Mouse (Mus musculus): ENCODE results near the gene Neb. TPM values are rescaled to one million over a fixed set of nuclear protein-coding genes. Genes with fewer than 3 reads are reported as not detected.

Neb gene
- polyA plus RNA-seq, 1 experiment from 2014 or later: 0.99 TPM

DNA sequence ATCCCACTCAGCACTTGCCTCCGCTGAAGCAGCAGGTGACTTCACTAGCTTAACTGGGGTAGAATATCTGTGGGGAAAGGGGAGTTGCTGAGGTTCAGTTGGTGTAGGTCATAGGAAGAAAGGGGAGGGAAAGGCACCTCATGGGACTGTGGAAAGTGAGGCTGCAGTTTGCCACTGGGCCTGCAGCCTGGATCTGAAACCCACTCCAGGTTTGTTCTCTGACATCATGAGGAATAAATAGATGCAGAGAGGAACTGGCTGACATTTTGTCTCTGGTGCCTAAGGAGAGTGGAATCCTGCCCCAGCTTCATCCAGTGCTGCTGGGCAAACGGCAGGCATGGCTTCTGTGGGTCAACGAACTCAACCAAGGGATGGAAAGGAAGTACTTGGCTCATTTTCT, 46.5 kb downstream of the Neb start:
- no peak overlapping the region for H3K9ac ChIP-seq (ENCODE audit: low read depth, low read length)
- no peak for ATAC-seq (ENCODE audit: low FRiP score, low TSS enrichment)
- H3K27me3 ChIP-seq (ENCODE audit: control insufficient read depth, insufficient read depth, low read length): no peaks in the 10 kb centered on the region
- no peaks in the 10 kb centered on the region for H3K9me3 ChIP-seq (ENCODE audit: control insufficient read depth, low read length)
- H3K27ac ChIP-seq (ENCODE audit: low read depth, low read length): no peak overlapping the region
- H3K4me3 ChIP-seq (ENCODE audit: low read length): no peak overlapping the region
- no peak overlapping the region for H3K4me2 ChIP-seq (replicated peaks; ENCODE audit: low read depth, low read length)
- no peaks in the 10 kb centered on the region; the same call in 1 of the 2 replicates for H3K4me1 ChIP-seq (ENCODE audit: control insufficient read depth, insufficient read depth, low read length)
- 79% methylated on average over 3 of the region's 3 CpGs for WGBS
- no peaks in the 10 kb centered on the region for H3K36me3 ChIP-seq (ENCODE audit: control insufficient read depth, insufficient read depth, low read length)

- no peak overlapping the region for H3K9ac ChIP-seq (ENCODE audit: low read depth, low read length)
- no peaks in the 10 kb centered on the region for H3K27me3 ChIP-seq (ENCODE audit: control insufficient read depth, insufficient read depth, low read length)
- H3K4me3 ChIP-seq (ENCODE audit: low read length): no peak overlapping the region
- ATAC-seq (ENCODE audit: low FRiP score, low TSS enrichment): no peak
- no peak overlapping the region for H3K4me2 ChIP-seq (replicated peaks; ENCODE audit: low read depth, low read length)
- H3K9me3 ChIP-seq (ENCODE audit: control insufficient read depth, low read length): no peaks in the 10 kb centered on the region
- H3K36me3 ChIP-seq (ENCODE audit: control insufficient read depth, insufficient read depth, low read length): no peaks in the 10 kb centered on the region
- 89% methylated on average over 4 of the region's 4 CpGs for WGBS
- no peak overlapping the region for H3K27ac ChIP-seq (ENCODE audit: low read depth, low read length)
- H3K4me1 ChIP-seq (ENCODE audit: control insufficient read depth, insufficient read depth, low read length): no peaks in the 10 kb centered on the region; the same call in 1 of the 2 replicates
Measured at GRCm38 (mm10) chr2:52327244-52327815, 50.9 kb downstream of the Neb start.

DNA sequence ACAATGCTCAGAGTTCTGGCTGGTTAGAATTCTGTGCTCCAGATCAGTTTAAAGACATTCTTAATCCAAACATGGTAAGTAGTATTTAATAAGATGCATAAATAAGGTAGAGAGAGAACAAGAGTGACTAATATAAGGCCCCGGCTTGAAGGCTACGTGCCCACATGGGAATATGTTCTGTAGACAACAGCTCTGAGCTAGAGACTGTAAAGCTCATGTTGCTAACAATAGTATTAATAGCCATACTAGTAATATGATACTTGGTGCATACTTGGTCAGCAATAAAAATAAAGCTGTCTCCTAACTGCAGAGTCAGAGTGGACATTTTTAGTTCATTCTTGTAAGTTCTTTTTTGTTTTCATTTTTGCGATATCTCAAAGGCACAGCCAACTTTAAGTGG, 56.4 kb downstream of the Neb start:
- no peak overlapping the region for H3K4me3 ChIP-seq (ENCODE audit: low read length)
- ATAC-seq (ENCODE audit: low FRiP score, low TSS enrichment): no peak
- H3K27ac ChIP-seq (ENCODE audit: low read depth, low read length): no peak overlapping the region
- no peaks in the 10 kb centered on the region for H3K9me3 ChIP-seq (ENCODE audit: control insufficient read depth, low read length)
- no peaks in the 10 kb centered on the region for H3K27me3 ChIP-seq (ENCODE audit: control insufficient read depth, insufficient read depth, low read length)
- H3K4me2 ChIP-seq (replicated peaks; ENCODE audit: low read depth, low read length): no peak overlapping the region
- H3K4me1 ChIP-seq (ENCODE audit: control insufficient read depth, insufficient read depth, low read length): no peaks in the 10 kb centered on the region
- no peaks in the 10 kb centered on the region for H3K36me3 ChIP-seq (ENCODE audit: control insufficient read depth, insufficient read depth, low read length)
- WGBS: 66% methylated on average over 3 of the region's 3 CpGs
- no peak overlapping the region for H3K9ac ChIP-seq (ENCODE audit: low read depth, low read length)

DNA sequence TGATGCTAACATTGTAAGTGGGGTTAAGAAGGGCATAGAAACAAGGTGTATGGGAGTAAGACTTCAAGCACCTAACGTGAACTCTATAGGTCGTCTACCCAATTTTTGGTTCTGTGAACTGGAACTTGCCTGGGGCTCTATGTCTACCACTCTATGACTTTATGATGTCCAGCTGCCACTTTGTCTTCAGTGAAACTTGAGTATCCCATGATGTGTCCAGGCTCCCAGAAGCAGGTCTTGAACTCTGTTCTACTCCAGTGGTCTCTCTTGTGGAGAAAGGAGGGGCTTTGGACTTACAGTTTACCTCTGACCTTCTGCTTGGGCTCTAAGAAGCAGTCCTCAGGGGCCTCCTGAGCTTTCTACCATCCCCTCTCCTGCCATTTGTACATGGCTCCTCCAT, 58.1 kb downstream of the Neb start:
- 47% methylated on average over 2 of the region's 2 CpGs for WGBS
- Histone ChIP-seq H3K36me3 (ENCODE audit: control insufficient read depth, insufficient read depth, low read length) (no peaks in the 10 kb centered on the region), H3K9me3 (ENCODE audit: control insufficient read depth, low read length) (no peaks in the 10 kb centered on the region), H3K9ac (ENCODE audit: low read depth, low read length) (no peak overlapping the region), H3K4me1 (ENCODE audit: control insufficient read depth, insufficient read depth, low read length) (no peaks in the 10 kb centered on the region), H3K4me2 (replicated peaks; ENCODE audit: low read depth, low read length) (no peak overlapping the region), H3K4me3 (ENCODE audit: low read length) (no peak overlapping the region), H3K27ac (ENCODE audit: low read depth, low read length) (no peak overlapping the region), H3K27me3 (ENCODE audit: control insufficient read depth, insufficient read depth, low read length) (no peaks in the 10 kb centered on the region)
- ATAC-seq (ENCODE audit: low FRiP score, low TSS enrichment): peak; percentile 83; the same call in 1 of the 2 replicates

DNA sequence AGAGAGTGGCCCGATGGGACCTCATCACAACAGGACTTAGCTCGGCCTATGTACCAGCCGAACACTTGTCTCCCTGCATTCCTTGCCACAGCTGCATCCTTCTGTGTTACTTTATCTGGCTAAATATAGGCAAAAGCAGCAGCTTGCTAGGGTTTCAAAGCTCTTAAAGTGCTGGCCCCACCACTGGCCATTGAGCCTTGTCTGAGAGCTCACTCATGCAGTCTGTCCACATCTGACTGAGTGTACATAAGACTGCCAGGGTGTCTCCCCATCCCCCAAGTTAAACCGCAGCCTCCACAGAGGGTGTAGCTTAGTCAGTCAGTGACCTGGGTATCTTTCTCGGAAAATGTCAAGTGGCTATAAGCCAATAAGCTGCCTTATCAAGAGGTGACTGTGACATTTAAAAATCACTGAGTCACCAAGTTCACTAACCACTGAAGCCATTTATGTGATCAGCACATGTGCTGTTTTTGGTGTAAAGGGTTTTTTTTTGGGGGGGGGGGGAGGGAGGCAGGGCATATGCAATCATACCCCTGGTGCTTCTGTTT, 59.2 kb downstream of the Neb start:
- Histone ChIP-seq H3K4me3 (ENCODE audit: low read length) (no peak overlapping the region), H3K9me3 (ENCODE audit: control insufficient read depth, low read length) (no peaks in the 10 kb centered on the region), H3K4me1 (ENCODE audit: control insufficient read depth, insufficient read depth, low read length) (no peaks in the 10 kb centered on the region), H3K27me3 (ENCODE audit: control insufficient read depth, insufficient read depth, low read length) (no peaks in the 10 kb centered on the region), H3K36me3 (ENCODE audit: control insufficient read depth, insufficient read depth, low read length) (no peaks in the 10 kb centered on the region), H3K4me2 (replicated peaks; ENCODE audit: low read depth, low read length) (no peak overlapping the region), H3K27ac (ENCODE audit: low read depth, low read length) (no peak overlapping the region), H3K9ac (ENCODE audit: low read depth, low read length) (no peak overlapping the region)
- WGBS: 64% methylated on average over 5 of the region's 5 CpGs
- peak; percentile 82 for ATAC-seq (ENCODE audit: low FRiP score, low TSS enrichment)

DNA sequence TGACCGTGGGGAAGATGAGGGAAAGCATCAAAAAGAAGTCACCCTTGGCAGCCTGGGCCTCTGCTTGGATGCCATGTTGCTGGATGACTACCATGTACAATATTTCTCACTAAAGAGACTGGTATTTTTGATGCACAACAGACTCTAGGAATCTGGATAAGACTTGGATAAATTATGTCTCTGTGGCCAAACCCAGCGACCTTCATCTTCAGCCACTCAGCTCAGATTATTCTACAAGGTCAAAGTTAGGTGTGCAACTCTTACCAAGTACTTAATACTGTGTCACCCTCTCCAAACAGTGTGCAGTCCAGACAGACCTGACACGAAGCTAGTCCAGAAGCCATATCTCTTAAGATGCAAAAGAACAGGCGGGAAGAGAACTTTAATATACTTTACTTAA, 60.8 kb downstream of the Neb start:
- Histone ChIP-seq H3K36me3 (ENCODE audit: control insufficient read depth, insufficient read depth, low read length) (no peaks in the 10 kb centered on the region), H3K4me3 (ENCODE audit: low read length) (no peak overlapping the region), H3K4me1 (ENCODE audit: control insufficient read depth, insufficient read depth, low read length) (no peaks in the 10 kb centered on the region), H3K4me2 (replicated peaks; ENCODE audit: low read depth, low read length) (no peak overlapping the region), H3K27ac (ENCODE audit: low read depth, low read length) (no peak overlapping the region), H3K9me3 (ENCODE audit: control insufficient read depth, low read length) (no peaks in the 10 kb centered on the region), H3K9ac (ENCODE audit: low read depth, low read length) (no peak overlapping the region), H3K27me3 (ENCODE audit: control insufficient read depth, insufficient read depth, low read length) (no peaks in the 10 kb centered on the region)
- ATAC-seq (ENCODE audit: low FRiP score, low TSS enrichment): no peak
- 86% methylated on average over 4 of the region's 4 CpGs for WGBS

GRCm38 (mm10) chr2:52315737-52316136, 62.5 kb downstream of the Neb start:
- Histone ChIP-seq H3K4me1 (ENCODE audit: control insufficient read depth, insufficient read depth, low read length) (no peaks in the 10 kb centered on the region), H3K36me3 (ENCODE audit: control insufficient read depth, insufficient read depth, low read length) (no peaks in the 10 kb centered on the region), H3K9me3 (ENCODE audit: control insufficient read depth, low read length) (no peaks in the 10 kb centered on the region), H3K4me3 (ENCODE audit: low read length) (no peak overlapping the region), H3K27me3 (ENCODE audit: control insufficient read depth, insufficient read depth, low read length) (no peaks in the 10 kb centered on the region), H3K27ac (ENCODE audit: low read depth, low read length) (no peak overlapping the region), H3K9ac (ENCODE audit: low read depth, low read length) (no peak overlapping the region), H3K4me2 (replicated peaks; ENCODE audit: low read depth, low read length) (no peak overlapping the region)
- 56% methylated on average over 3 of the region's 3 CpGs for WGBS
- no peak for ATAC-seq (ENCODE audit: low FRiP score, low TSS enrichment)

DNA sequence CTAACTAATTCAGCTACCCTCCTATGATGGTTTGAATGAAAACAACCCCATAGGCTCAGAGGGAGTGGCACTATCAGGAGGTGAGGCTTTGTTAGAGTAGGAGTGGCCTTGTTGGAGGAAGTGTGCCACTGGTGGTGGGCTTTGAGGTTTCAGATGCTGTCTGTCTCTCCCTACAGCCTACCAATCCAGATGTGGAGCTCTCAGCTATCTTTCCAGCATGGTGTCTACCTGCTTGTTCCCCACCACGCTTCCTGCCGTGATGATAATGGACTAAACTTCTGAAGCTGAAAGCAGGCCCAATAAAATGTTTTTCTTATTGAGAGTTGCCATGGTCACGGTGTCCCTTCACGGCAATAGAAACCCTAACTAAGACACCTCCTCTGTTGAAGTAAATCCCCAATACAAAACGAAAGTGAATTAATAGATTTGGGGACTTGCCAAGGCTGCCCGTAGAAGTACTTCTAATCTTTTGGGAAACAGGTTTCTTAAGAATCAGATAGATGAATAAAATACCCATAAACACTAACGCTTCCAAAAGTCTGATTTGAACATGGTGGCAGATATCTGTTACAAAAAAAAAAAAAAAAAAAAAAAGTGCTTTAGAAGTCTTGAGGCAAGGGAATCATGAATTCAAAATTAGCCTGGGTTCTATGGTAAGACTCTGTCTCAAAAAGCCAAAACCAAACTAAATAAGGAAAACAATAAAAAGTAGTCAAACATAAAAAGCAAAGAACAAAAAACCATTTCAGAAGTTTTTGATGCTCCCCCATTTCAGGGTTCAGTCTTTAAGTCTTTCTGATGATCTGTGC, 63.1 kb downstream of the Neb start:
- WGBS: 91% methylated on average over 7 of the region's 7 CpGs
- ATAC-seq (ENCODE audit: low FRiP score, low TSS enrichment): no peak
- H3K4me1 ChIP-seq (ENCODE audit: control insufficient read depth, insufficient read depth, low read length): no peaks in the 10 kb centered on the region
- H3K9me3 ChIP-seq (ENCODE audit: control insufficient read depth, low read length): no peaks in the 10 kb centered on the region
- no peaks in the 10 kb centered on the region for H3K27me3 ChIP-seq (ENCODE audit: control insufficient read depth, insufficient read depth, low read length)
- no peak overlapping the region for H3K27ac ChIP-seq (ENCODE audit: low read depth, low read length)
- no peaks in the 10 kb centered on the region for H3K36me3 ChIP-seq (ENCODE audit: control insufficient read depth, insufficient read depth, low read length)
- no peak overlapping the region for H3K9ac ChIP-seq (ENCODE audit: low read depth, low read length)
- H3K4me3 ChIP-seq (ENCODE audit: low read length): no peak overlapping the region
- no peak overlapping the region for H3K4me2 ChIP-seq (replicated peaks; ENCODE audit: low read depth, low read length)

GRCm38 (mm10) chr2:52310757-52311156, 67.5 kb downstream of the Neb start:
- Histone ChIP-seq H3K36me3 (ENCODE audit: control insufficient read depth, insufficient read depth, low read length) (no peaks in the 10 kb centered on the region), H3K9me3 (ENCODE audit: control insufficient read depth, low read length) (no peaks in the 10 kb centered on the region), H3K4me2 (replicated peaks; ENCODE audit: low read depth, low read length) (no peak overlapping the region), H3K9ac (ENCODE audit: low read depth, low read length) (no peak overlapping the region), H3K27me3 (ENCODE audit: control insufficient read depth, insufficient read depth, low read length) (no peaks in the 10 kb centered on the region), H3K4me3 (ENCODE audit: low read length) (no peak overlapping the region), H3K27ac (ENCODE audit: low read depth, low read length) (no peak overlapping the region), H3K4me1 (ENCODE audit: control insufficient read depth, insufficient read depth, low read length) (no peaks in the 10 kb centered on the region)
- no peak for ATAC-seq (ENCODE audit: low FRiP score, low TSS enrichment)
- 75% methylated on average over 4 of the region's 4 CpGs for WGBS
